Mouse (Mus musculus) left cerebral cortex, postnatal 4 days (tissue): Measurements from ENCODE around the gene Ppip5k1. TPM values are rescaled to one million over a fixed set of nuclear protein-coding genes. Genes with fewer than 3 reads are reported as not detected.

ENCODE experiments used
- DNase-seq: peaks from one replicate; pipeline ENCODE4 v3.0.0-alpha.2; 2022
- intact Hi-C: fragments of 180-260 bp; cut with DNase I; formaldehyde crosslinking; loops from one replicate; pipeline ENCODE4 v1.15.1; 2025
- total RNA-seq, 2 experiments: library from RNA; stranded (reverse); gene quantifications; 2 replicates each; pipeline ENCODE4 v1.2.3; 2021

Gene Ppip5k1
- total RNA-seq, 2 experiments from 2014 or later = 24.7 to 30.8 TPM

DNA sequence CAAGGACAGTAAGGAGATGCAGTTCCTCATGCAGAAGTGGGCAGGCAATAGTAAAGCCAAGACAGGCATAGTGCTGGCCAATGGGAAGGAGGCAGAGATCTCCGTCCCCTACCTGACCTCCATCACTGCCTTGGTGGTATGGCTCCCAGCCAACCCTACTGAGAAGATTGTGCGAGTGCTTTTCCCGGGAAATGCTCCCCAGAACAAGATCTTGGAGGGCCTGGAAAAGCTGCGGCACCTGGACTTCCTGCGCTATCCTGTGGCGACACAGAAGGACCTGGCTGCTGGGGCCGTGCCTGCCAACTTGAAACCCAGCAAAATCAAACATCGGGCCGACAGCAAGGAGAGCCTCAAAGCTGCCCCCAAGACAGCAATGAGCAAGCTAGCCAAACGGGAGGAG is 55.2 kb downstream of the Ppip5k1 start:
- no peak for DNase-seq
- intact Hi-C loops = no loop called here

DNA sequence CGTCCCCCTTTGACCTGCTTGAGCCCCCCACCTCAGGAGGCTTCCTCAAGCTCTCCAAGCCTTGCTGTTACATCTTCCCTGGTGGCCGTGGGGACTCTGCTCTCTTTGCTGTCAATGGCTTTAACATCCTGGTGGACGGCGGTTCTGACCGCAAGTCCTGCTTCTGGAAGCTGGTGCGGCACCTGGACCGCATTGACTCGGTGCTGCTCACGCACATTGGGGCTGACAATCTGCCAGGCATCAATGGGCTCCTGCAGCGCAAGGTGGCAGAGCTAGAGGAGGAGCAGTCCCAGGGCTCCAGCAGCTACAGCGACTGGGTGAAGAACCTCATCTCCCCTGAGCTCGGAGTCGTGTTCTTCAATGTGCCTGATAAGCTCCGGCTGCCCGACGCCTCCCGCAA is 55.7 kb downstream of the Ppip5k1 start:
- intact Hi-C loops = no loop called here
- no peak for DNase-seq

- DNase-seq = no peak
- intact Hi-C loops = no loop called here
These were observed 57.1 kb downstream of the Ppip5k1 start for GRCm38 (mm10) chr2:121298131-121298530.

- DNase-seq = no peak
- intact Hi-C loops = no loop called here
These were observed 57.5 kb downstream of the Ppip5k1 start for GRCm38 (mm10) chr2:121297701-121298100.

- no peak for DNase-seq
- intact Hi-C loops = no loop called here
These were observed 58.4 kb downstream of the Ppip5k1 start for GRCm38 (mm10) chr2:121296754-121297231.

DNA sequence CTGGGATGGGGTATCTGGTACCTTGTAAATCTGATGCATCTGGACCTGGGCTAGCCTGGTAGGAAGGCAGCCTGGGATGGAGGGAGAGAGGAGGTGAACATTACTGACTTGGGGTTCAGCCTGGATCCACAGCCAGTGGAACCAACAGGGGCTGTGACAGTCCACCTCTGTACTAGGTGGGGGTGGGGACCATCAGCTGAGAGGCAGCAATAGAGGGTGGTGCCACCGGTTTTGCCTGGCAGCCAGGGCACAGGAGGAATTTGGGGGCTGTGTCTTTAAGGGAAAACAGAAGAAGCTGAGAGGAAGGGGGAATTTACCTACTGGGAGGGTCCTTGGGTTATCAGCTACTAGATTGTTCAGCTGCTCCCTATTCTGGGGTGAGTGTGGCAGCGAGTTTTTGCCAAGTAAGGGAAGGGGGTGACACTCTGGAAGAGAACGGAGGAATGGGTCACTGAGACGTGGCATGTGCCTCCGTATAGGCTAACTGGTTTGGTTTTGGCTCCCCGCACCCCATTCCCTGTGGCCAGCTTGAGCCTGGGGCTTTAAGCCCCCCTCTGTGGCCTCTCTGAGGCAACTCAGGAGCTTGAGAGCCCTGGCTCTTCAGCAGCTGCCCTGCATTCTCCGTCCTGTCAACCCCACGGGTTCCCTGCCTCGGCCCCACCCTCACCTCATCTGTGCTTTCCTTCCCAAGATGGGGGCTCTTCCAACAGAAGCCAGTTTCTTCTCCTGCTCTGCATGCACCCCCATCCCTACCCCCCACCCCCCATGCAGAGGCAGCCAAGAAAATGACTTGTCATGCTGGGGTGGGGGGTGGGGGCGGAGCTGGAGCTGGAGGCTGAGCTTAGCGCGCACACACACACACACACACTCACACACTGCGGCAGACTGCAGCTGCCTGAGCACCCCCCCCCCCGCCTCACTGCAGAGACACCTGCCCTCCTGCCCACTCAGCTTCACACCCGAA is 59.3 kb downstream of the Ppip5k1 start:
- intact Hi-C loops = no loop called here
- peak; percentile 60 for DNase-seq

DNA sequence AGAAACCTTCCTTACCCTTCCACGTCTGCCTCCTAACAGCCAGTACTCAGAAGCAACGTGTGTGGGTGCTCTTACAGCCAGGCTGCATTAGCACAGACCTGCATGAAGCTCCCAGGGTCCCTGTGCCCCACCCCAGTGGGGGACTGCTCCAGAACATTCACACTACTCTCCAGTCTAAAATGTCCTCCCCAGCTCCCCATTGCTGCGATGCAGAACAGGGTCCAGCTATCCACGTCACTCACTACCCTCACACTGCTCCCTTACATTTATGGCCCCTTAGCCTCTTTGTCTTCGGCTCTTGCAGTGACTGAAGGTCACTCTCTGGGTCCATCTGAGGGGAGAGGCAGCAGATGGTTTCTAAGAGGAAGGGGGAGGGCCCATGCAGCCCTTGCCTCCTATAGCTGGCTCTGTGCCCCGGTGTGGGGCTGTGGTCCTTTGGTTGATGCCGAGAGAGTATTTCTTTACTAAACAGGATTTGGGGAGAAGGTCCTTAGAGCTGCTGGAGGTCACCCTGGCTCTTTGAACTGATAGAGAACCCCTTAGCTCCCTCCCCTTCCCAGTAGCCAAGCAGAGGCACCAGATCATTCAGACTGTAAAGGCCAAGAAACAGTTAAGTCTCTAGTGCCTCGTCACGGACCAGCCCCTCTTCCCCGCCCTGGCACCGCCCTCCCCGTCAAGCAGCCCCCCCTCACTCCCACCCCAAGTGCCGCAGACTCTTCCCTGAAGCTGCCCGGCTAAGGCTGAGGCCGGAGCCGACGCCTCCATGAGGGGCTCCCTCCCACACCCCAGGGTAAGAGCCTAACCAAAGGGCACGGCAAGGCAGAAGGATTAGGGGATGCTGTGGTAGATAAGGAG is 60.2 kb downstream of the Ppip5k1 start:
- DNase-seq = peak; percentile 86
- intact Hi-C loops = no loop called here

- intact Hi-C loops = no loop called here
- DNase-seq = no peak
These were observed 61.0 kb downstream of the Ppip5k1 start for GRCm38 (mm10) chr2:121294182-121294581.

DNA sequence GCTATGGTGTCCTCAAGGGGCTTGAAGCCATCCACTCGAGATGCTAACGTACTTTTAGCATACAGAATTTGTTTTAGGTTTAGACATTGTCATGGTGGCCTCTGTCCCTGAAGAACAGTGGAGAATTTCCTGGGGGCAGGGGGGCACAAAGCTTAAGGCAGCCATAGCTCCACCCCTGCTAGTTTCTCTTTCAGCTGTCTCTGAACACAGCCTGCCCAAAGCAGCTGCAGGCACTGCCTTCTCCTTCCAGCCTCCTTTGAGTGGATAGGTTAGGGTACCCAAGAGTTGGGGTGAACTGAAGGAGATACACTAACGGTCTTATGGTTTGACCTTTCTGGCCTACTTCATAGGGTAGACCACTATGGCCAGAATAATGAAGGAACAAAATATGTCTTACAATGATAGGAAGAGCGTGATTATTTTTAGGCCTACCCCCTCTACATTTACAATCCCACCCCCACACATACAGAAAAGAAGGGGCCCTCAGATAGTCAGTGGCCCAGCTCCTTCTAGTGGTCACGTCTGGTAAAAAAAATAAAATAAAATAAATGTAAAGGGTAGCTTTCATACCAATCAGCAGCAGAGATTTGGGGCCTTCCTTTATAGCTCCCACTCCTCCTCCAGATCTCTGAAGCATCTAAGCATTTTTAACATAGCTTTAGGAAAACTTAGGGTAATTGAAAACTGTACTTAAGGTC is 62.7 kb downstream of the Ppip5k1 start:
- intact Hi-C loops = no loop called here
- no peak for DNase-seq

DNA sequence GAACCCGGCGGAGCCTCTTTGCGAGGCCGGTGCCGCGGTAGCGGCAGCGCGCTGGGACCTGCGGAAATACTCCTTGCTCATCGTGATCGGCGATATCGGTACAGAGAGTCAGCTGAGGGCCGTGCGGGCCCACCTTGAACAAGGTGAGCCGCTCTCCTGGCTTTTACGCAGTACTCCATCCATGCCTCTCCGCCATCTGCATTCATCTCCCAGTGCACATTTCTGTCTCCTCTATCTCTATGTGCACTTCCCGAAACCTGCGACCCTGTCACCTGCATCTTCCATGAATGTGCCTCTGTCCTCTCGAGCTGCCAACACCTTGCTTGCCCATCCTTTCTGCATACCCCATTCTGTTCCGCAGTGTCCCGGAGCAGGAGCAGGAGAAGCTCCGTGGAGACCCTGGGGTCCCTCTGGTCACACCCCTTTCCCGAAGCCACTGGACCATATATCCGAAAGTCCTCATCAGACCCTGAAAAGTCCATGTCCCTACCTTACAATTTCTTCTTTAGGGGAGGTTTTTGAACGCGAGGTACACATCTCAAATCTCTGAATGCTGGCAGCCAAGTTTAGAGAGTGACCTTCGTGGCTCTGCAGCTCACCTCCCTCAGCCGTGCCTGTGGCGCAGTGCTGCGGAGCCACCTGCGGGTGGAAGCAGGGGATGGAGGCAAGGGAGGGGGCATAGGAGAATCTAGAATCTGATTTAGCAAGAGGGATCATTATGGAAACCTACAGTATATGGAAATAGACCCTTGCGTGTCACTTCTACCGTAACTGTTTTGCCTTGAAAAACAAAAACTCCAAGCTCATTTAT is 65.3 kb downstream of the Ppip5k1 start:
- DNase-seq = no peak
- intact Hi-C loops = no loop called here

- intact Hi-C loops = no loop called here
- peak; percentile 98 for DNase-seq
These were observed 66.1 kb downstream of the Ppip5k1 start, which contains the start of gene Map1a for GRCm38 (mm10) chr2:121288901-121289729. Gene Map1a (plus strand): TSS chr2:121289600.

DNA sequence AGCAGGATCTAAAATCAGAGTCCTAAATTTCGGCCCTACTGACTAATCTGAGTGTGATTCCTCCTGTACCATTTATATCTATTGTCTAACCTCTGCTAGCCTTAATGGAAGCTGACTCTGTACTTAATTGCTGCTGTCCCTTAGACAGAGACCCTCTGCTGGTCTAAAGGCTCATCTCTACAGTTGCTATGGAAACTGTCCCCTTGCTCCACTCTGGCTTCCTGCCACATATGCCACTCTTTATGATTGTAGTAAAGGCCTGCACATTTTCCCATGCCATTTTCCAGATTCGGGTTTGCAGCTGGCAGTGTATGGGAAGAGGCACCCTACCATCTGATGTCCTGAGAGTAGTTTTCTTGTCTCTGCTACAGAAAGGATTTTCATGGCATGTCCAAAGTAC is 67.3 kb downstream of the Ppip5k1 start:
- DNase-seq = peak; percentile 41
- intact Hi-C loops = no loop called here

DNA sequence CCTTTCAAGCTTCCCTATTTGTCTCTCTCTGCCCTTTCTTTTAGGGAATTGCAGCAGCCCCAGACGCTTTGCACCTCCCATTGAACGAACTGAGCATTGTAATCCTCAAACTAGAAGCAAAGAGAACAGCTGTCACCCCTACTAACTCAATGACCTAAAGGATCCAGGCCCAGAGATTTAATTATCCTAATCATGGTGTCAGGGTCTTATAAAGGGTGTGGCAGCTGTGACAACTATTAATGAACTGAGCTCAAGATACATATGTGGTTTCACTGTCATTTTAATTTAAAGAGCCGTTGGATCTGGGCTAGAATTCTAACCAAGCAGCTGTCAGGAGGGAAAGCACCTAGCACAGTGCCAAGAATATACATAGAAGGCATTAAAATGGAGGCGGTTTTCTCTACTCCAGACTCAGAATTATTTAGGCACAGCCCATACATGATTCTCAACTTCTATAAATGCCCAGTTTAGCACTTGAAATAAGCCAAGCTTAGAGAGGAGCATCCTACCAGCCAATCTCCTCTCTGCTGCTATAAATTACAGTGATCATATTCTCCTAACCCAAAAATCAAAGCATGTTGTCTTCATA is 83.2 kb downstream of the Ppip5k1 start:
- intact Hi-C loops = no loop called here
- no peak for DNase-seq

GRCm38 (mm10) chr2:121271236-121271927 is 83.8 kb downstream of the Ppip5k1 start, which contains the start of gene Trp53bp1:
Gene Trp53bp1 (minus strand): TSS chr2:121271407.
- DNase-seq = peak; percentile 95
- intact Hi-C loops = no loop called here

GRCm38 (mm10) chr2:121270521-121271235 is 84.5 kb downstream of the Ppip5k1 start:
- DNase-seq = no peak
- intact Hi-C loops = no loop called here

- DNase-seq = no peak
- intact Hi-C loops = no loop called here
These were observed 86.8 kb downstream of the Ppip5k1 start for GRCm38 (mm10) chr2:121268446-121268845.
